ENCODE assay signal across 8 mouse cellular contexts in genomic region chr12:104953941-104954340, GRCm38 (mm10). TPM values are rescaled to one million over a fixed set of nuclear protein-coding genes. Genes with fewer than 3 reads are reported as not detected.
DNase-seq lines count a peak whose midpoint lies in the region; ATAC-seq and TF ChIP-seq lines count a peak whose summit lies in the region.

No protein-coding gene starts in this region.

- peak; percentile 65 for TF ChIP-seq CTCF in G1E (IDR thresholded peaks at IDR 0.05; ENCODE audit: low read depth, low read length)
- peak; percentile 69 for TF ChIP-seq CTCF in midbrain, postnatal 0 days (IDR thresholded peaks at IDR 0.05)

- DNase-seq in liver = peak; percentile 74
- peak; percentile 59 for DNase-seq in G1E (ENCODE audit: low spot score)
- DNase-seq in c-Kit-negative CD71-positive TER-119-positive erythroid progenitor cells, embryonic 14.5 days (ENCODE audit: low read depth, low spot score) = peak; percentile 50
- DNase-seq in forelimb bud, embryonic 11.5 days (ENCODE audit: low read depth, low spot score) = peak; percentile 65
- DNase-seq in kidney, postnatal 36 days = peak; percentile 54 to 80
- peak; percentile 45 for DNase-seq in midbrain, postnatal 0 days (ENCODE audit: low spot score)
- peak; percentile 72 for DNase-seq in thymus, postnatal 14 days

- H3K36me3 ChIP-seq in liver, embryonic 12.5 days = peaks cover 59% of the 10 kb centered on the region
- H3K36me3 ChIP-seq in G1E (replicated peaks) = peaks cover 85% of the 10 kb centered on the region
- no peaks in the 10 kb centered on the region for H3K36me3 ChIP-seq in midbrain, postnatal 0 days (ENCODE audit: insufficient read depth, low read length)

- no peaks in the 10 kb centered on the region for H3K4me1 ChIP-seq in liver, embryonic 12.5 days
- H3K4me1 ChIP-seq in G1E (ENCODE audit: insufficient read depth, low read depth, low read length) = peaks cover 37% of the 10 kb centered on the region
- H3K4me1 ChIP-seq in midbrain, postnatal 0 days (ENCODE audit: insufficient read depth, low read length) = no peaks in the 10 kb centered on the region

- 34% methylated on average over 4 of the region's 4 CpGs for WGBS in liver, embryonic 12.5 days (ENCODE audit: insufficient replicate concordance)
- WGBS in midbrain, postnatal 0 days = 23% methylated on average over 4 of the region's 4 CpGs

- H3K27ac ChIP-seq in liver, embryonic 12.5 days = no peak overlapping the region
- no peak overlapping the region for H3K27ac ChIP-seq in midbrain, postnatal 0 days (ENCODE audit: low read depth, low read length)

- no peak overlapping the region for H3K9ac ChIP-seq in liver, embryonic 12.5 days
- no peak overlapping the region for H3K9ac ChIP-seq in midbrain, postnatal 0 days (replicated peaks; ENCODE audit: low read length, poor library complexity, severe bottlenecking)

- no peaks in the 10 kb centered on the region for H3K27me3 ChIP-seq in liver, embryonic 12.5 days (replicated peaks)
- no peaks in the 10 kb centered on the region for H3K27me3 ChIP-seq in G1E (ENCODE audit: insufficient read depth, low read length)
- H3K27me3 ChIP-seq in midbrain, postnatal 0 days (ENCODE audit: insufficient read depth, low read length) = 0 out of 2 replicates have a peak, but pooled peaks cover 4% of the 10 kb centered on the region

- no peak for ATAC-seq in liver, embryonic 12.5 days
- peak; percentile 52 for ATAC-seq in G1E (ENCODE audit: extremely low read depth, insufficient number of reproducible peaks, low FRiP score, poor library complexity, severe bottlenecking)
- ATAC-seq in midbrain, postnatal 0 days (ENCODE audit: low FRiP score) = no peak

- H3K4me3 ChIP-seq in liver, embryonic 12.5 days = no peak overlapping the region
- no peak overlapping the region for H3K4me3 ChIP-seq in G1E (ENCODE audit: low read depth, low read length)
- no peak overlapping the region for H3K4me3 ChIP-seq in midbrain, postnatal 0 days (ENCODE audit: low read depth, low read length)

- no peaks in the 10 kb centered on the region for H3K9me3 ChIP-seq in liver, embryonic 12.5 days (replicated peaks)
- no peaks in the 10 kb centered on the region for H3K9me3 ChIP-seq in G1E (replicated peaks)
- H3K9me3 ChIP-seq in midbrain, postnatal 0 days (ENCODE audit: low read length) = no peaks in the 10 kb centered on the region

- no peak overlapping the region for H3K4me2 ChIP-seq in liver, embryonic 12.5 days
- no peak overlapping the region for H3K4me2 ChIP-seq in midbrain, postnatal 0 days (ENCODE audit: low read depth, low read length, poor library complexity, severe bottlenecking)

RNA-seq across cellular contexts. Expression of gene Syne3, which starts 55.7 kb away (rescaled TPM):
- 2.1 and 2.5 TPM in 2 replicates for polyA plus RNA-seq in liver, embryonic 12.5 days (2016; fragmentation: Nextera tagmentation; extraction: Ambion mirVana)
- total RNA-seq in G1E (2014; fragmentation: Nextera tagmentation) = 24.8 and 27.9 TPM in 2 replicates
- total RNA-seq in G1E (2017) = 21.3 and 21.7 TPM in 2 replicates
- 29.7 and 31.1 TPM in 2 replicates for polyA plus RNA-seq in G1E (2012)
- 0.93 and 1.4 TPM in 2 replicates for total RNA-seq in midbrain, postnatal 0 days (2014; rRNA removed)
- 0.44 and 0.85 TPM in 2 replicates for polyA plus RNA-seq in midbrain, postnatal 0 days (2015; fragmentation: Nextera tagmentation; extraction: Ambion mirVana)
